Mouse (Mus musculus) embryonic facial prominence, embryonic 10.5 days (tissue): ENCODE measurements around the gene Nsd2. TPM values are rescaled to one million over a fixed set of nuclear protein-coding genes. Genes with fewer than 3 reads are reported as not detected.

Source experiments
- DNase-seq: peaks from one replicate; pipeline ENCODE4 v3.0.0-alpha.2; 2017; ENCODE audit warnings: low spot score
- H3K27ac ChIP-seq: fragments of 300-500 bp; sonication (generic); replicated peaks from 2 replicates; pipeline ENCODE4 v1.5.1; 2016; ENCODE audit warnings: mild to moderate bottlenecking
- H3K27me3 ChIP-seq: fragments of 300-500 bp; sonication (generic); replicated peaks from 2 replicates; pipeline ENCODE4 v1.6.1; 2016; ENCODE audit warnings: low read depth, mild to moderate bottlenecking; ENCODE audit not compliant: poor library complexity, severe bottlenecking
- H3K36me3 ChIP-seq: fragments of 300-500 bp; sonication (generic); replicated peaks from 2 replicates; pipeline ENCODE4 v1.6.1; 2016; ENCODE audit warnings: mild to moderate bottlenecking, moderate library complexity
- H3K4me1 ChIP-seq: fragments of 300-500 bp; sonication (generic); 2 replicates; pipeline ENCODE4 v1.6.1; 2016
- H3K4me3 ChIP-seq: fragments of 300-500 bp; sonication (generic); 2 replicates; pipeline ENCODE4 v1.5.1; 2016; ENCODE audit warnings: mild to moderate bottlenecking, moderate library complexity
- H3K9me3 ChIP-seq: fragments of 300-500 bp; sonication (generic); 2 replicates; pipeline ENCODE4 v1.6.1; 2016; ENCODE audit warnings: mild to moderate bottlenecking
- WGBS: fragments of 180-500 bp; shearing (Covaris S2); methylation state at CpG from one replicate; pipeline ENCODE4 v1.1.7; 2016; 5-methylcytosine and 5-hydroxymethylcytosine counted together
- polyA plus RNA-seq: library from polyadenylated mRNA; unstranded; fragments of >200 nt; fragmentation: Nextera tagmentation; extraction: Ambion mirVana; gene quantifications from 2 replicates; pipeline ENCODE4 v1.2.1, GENCODE M21; 2016

The Nsd2 gene
- polyA plus RNA-seq, 1 experiment from 2014 or later: 77.2 TPM

- no peak for DNase-seq
- WGBS: 89% methylated on average over 1 of the region's 1 CpGs
Observed at GRCm38 (mm10) chr5:33919466-33919865, 98.9 kb downstream of the Nsd2 start.

DNA sequence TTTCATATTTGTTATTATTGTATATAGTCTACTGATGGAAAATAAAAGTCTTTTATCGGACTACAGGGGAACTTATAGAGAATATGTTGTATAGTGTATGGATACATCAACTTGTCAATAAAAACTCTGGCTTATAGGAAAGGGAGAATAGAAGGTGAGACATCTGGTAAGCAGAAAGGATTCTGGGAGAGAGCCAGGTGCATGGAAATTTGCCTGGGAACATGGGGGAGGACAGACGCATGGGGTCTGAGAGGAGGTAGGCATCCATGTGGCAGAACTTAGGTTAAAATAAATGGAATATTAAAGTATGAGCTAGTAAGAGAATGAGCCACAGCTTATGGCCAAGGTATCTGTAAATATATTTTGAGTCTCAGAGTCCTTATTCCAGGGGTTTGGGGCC, 99.5 kb downstream of the Nsd2 start:
- no peak overlapping the region for H3K27ac ChIP-seq
- H3K27me3 ChIP-seq: no peaks in the 10 kb centered on the region
- no peak for DNase-seq
- H3K9me3 ChIP-seq: no peaks in the 10 kb centered on the region
- peaks cover 79% of the 10 kb centered on the region for H3K36me3 ChIP-seq
- H3K4me1 ChIP-seq: no peaks in the 10 kb centered on the region
- H3K4me3 ChIP-seq: no peak overlapping the region
- 93% methylated on average over 2 of the region's 2 CpGs for WGBS

More at GRCm38 (mm10) chr5:33919466-33919865, 98.9 kb downstream of the Nsd2 start:
- no peaks in the 10 kb centered on the region for H3K27me3 ChIP-seq
- no peak overlapping the region for H3K27ac ChIP-seq
- peaks cover 85% of the 10 kb centered on the region for H3K36me3 ChIP-seq
- H3K9me3 ChIP-seq: no peaks in the 10 kb centered on the region
- no peak overlapping the region for H3K4me3 ChIP-seq
- H3K4me1 ChIP-seq: no peaks in the 10 kb centered on the region

- H3K9me3 ChIP-seq: no peaks in the 10 kb centered on the region
- no peaks in the 10 kb centered on the region for H3K4me1 ChIP-seq
- no peaks in the 10 kb centered on the region for H3K27me3 ChIP-seq
- DNase-seq: no peak
- H3K36me3 ChIP-seq: peaks cover 78% of the 10 kb centered on the region
- H3K27ac ChIP-seq: no peak overlapping the region
- 84% methylated on average over 4 of the region's 4 CpGs for WGBS
- H3K4me3 ChIP-seq: no peak overlapping the region
Observed at GRCm38 (mm10) chr5:33920924-33921323, 100.4 kb downstream of the Nsd2 start.

- WGBS: 87% methylated on average over 7 of the region's 7 CpGs
- no peak for DNase-seq
- Histone ChIP-seq H3K36me3 (peaks cover 78% of the 10 kb centered on the region), H3K27ac (no peak overlapping the region), H3K9me3 (no peaks in the 10 kb centered on the region), H3K27me3 (no peaks in the 10 kb centered on the region), H3K4me1 (no peaks in the 10 kb centered on the region), H3K4me3 (no peak overlapping the region)
Observed at GRCm38 (mm10) chr5:33921486-33922235, 101.1 kb downstream of the Nsd2 start.

- no peaks in the 10 kb centered on the region for H3K9me3 ChIP-seq
Observed at GRCm38 (mm10) chr5:33922566-33922965, 102.0 kb downstream of the Nsd2 start.

GRCm38 (mm10) chr5:33926170-33926569, 105.6 kb downstream of the Nsd2 start:
- Histone ChIP-seq H3K36me3 (peaks cover 77% of the 10 kb centered on the region), H3K27ac (no peak overlapping the region)

More at GRCm38 (mm10) chr5:33922566-33922965, 102.0 kb downstream of the Nsd2 start:
- H3K27me3 ChIP-seq: no peaks in the 10 kb centered on the region
- no peak overlapping the region for H3K4me3 ChIP-seq
- WGBS: 45% methylated on average over 2 of the region's 2 CpGs
- no peak overlapping the region for H3K27ac ChIP-seq
- no peaks in the 10 kb centered on the region for H3K4me1 ChIP-seq
- peaks cover 78% of the 10 kb centered on the region for H3K36me3 ChIP-seq
- no peak for DNase-seq

GRCm38 (mm10) chr5:33932413-33932812, 111.9 kb downstream of the Nsd2 start:
- no peak overlapping the region for H3K4me3 ChIP-seq
- peaks cover 4% of the 10 kb centered on the region; the same call in 1 of the 2 replicates for H3K9me3 ChIP-seq
- WGBS: 83% methylated on average over 2 of the region's 2 CpGs
- no peaks in the 10 kb centered on the region for H3K27me3 ChIP-seq
- no peak for DNase-seq
- peaks cover 59% of the 10 kb centered on the region for H3K36me3 ChIP-seq
- H3K27ac ChIP-seq: no peak overlapping the region
- peaks cover 25% of the 10 kb centered on the region for H3K4me1 ChIP-seq

More at GRCm38 (mm10) chr5:33926170-33926569, 105.6 kb downstream of the Nsd2 start:
- no peak overlapping the region for H3K4me3 ChIP-seq
- H3K4me1 ChIP-seq: no peaks in the 10 kb centered on the region
- H3K9me3 ChIP-seq: peaks cover 4% of the 10 kb centered on the region; the same call in 1 of the 2 replicates
- DNase-seq: no peak
- no peaks in the 10 kb centered on the region for H3K27me3 ChIP-seq

- Histone ChIP-seq H3K4me1 (peaks cover 25% of the 10 kb centered on the region), H3K9me3 (peaks cover 13% of the 10 kb centered on the region; the same call in 1 of the 2 replicates), H3K4me3 (peak overlapping the region; percentile 96), H3K27ac (no peak overlapping the region), H3K36me3 (peaks cover 59% of the 10 kb centered on the region), H3K27me3 (no peaks in the 10 kb centered on the region)
- 93% methylated on average over 2 of the region's 2 CpGs for WGBS
- DNase-seq: no peak
Observed at GRCm38 (mm10) chr5:33934081-33934480, 113.6 kb downstream of the Nsd2 start.

- Histone ChIP-seq H3K27ac (no peak overlapping the region), H3K4me3 (peak overlapping the region; percentile 96), H3K9me3 (peaks cover 18% of the 10 kb centered on the region; the same call in 1 of the 2 replicates), H3K4me1 (peaks cover 25% of the 10 kb centered on the region), H3K36me3 (peaks cover 59% of the 10 kb centered on the region), H3K27me3 (no peaks in the 10 kb centered on the region)
- 86% methylated on average over 7 of the region's 7 CpGs for WGBS
- no peak for DNase-seq
Observed at GRCm38 (mm10) chr5:33934877-33935276, 114.4 kb downstream of the Nsd2 start.

DNA sequence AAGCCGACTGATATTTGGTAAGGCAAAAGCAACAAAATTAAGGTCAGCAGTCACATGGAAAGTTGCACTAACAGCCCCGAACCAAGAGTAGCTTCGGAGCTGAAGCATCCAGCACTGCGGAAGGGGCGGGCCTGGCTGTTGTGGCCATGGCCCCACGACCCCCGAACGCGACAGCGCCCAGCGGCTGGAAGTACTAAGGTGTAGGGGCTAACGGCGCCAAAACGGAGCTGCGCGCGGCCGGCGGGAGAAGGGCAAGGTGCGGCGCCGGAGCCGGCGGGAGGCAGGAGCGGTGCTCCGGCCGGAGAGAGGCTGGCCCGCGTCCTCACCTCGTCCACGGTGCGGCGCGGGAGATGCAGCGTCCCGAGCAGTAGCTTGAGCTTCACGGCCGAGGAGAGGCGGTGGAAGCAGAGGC, 115.2 kb downstream of the Nsd2 start:
- Histone ChIP-seq H3K27ac (peak overlapping the region; percentile 97), H3K4me3 (peak overlapping the region; percentile 96), H3K4me1 (peaks cover 25% of the 10 kb centered on the region), H3K27me3 (no peaks in the 10 kb centered on the region), H3K9me3 (peaks cover 25% of the 10 kb centered on the region; the same call in 1 of the 2 replicates), H3K36me3 (peaks cover 57% of the 10 kb centered on the region)
- 1% methylated on average over 39 of the region's 39 CpGs for WGBS
- no peak for DNase-seq

GRCm38 (mm10) chr5:33936120-33936707, 115.7 kb downstream of the Nsd2 start, which contains the start of gene Nelfa:
Gene Nelfa, minus strand, starts transcription at chr5:33936413.
- H3K4me3 ChIP-seq: peak within 1 kb of the TSS; percentile 96
- peak within 1 kb of the TSS; percentile 97 for H3K27ac ChIP-seq
- DNase-seq: peak; percentile 99
- no peaks in the 10 kb centered on the region for H3K27me3 ChIP-seq
- peaks cover 52% of the 10 kb centered on the region for H3K36me3 ChIP-seq
- peaks cover 30% of the 10 kb centered on the region; the same call in 1 of the 2 replicates for H3K9me3 ChIP-seq
- WGBS: under 1% methylated on average over 61 of the region's 61 CpGs
- H3K4me1 ChIP-seq: peaks cover 25% of the 10 kb centered on the region

- over 99% methylated on average over 2 of the region's 2 CpGs for WGBS
- no peak for DNase-seq
Observed at GRCm38 (mm10) chr5:33937230-33937629, 116.7 kb downstream of the Nsd2 start.

DNA sequence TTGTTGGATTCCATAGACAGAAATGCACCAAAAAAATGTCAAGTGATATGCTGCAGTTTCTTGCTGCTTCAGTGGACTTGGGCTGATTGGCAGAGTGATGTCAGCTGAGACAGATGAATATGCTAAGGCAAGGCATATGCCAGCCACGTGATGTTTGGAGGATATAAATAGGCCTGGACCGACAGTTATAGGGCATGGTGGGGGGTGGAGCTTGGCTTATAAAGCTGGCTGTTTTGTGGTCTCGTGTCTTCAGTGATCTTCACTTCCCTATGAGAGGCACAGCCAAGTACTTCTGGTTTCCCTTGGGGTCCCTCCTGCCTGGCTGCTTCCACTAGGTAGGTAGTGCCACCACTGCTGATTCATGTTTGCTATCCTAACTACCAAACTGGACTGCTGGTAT, 117.9 kb downstream of the Nsd2 start:
- Histone ChIP-seq H3K36me3 (peaks cover 38% of the 10 kb centered on the region), H3K27me3 (no peaks in the 10 kb centered on the region), H3K9me3 (peaks cover 52% of the 10 kb centered on the region), H3K4me1 (peaks cover 25% of the 10 kb centered on the region), H3K4me3 (no peak overlapping the region), H3K27ac (no peak overlapping the region)
- no peak for DNase-seq
- 90% methylated on average over 3 of the region's 3 CpGs for WGBS

More at GRCm38 (mm10) chr5:33937230-33937629, 116.7 kb downstream of the Nsd2 start:
- peaks cover 25% of the 10 kb centered on the region for H3K4me1 ChIP-seq
- H3K36me3 ChIP-seq: peaks cover 42% of the 10 kb centered on the region
- H3K27ac ChIP-seq: no peak overlapping the region
- no peaks in the 10 kb centered on the region for H3K27me3 ChIP-seq
- H3K4me3 ChIP-seq: peak overlapping the region; percentile 96
- H3K9me3 ChIP-seq: peaks cover 40% of the 10 kb centered on the region
